Mouse (Mus musculus) B cell, adult 2 months (primary cell): ENCODE measurements around the gene Tac2.
"Not testable (repeated sequence)": the region's sequence is repeated elsewhere in the genome, so short reads cannot be mapped to it uniquely, and the experiment has no call there.

Source experiments
- DNase-seq, 2 experiments: peaks; one replicate each; pipeline ENCODE4 v3.0.0; 2022

Tac2 gene

DNA sequence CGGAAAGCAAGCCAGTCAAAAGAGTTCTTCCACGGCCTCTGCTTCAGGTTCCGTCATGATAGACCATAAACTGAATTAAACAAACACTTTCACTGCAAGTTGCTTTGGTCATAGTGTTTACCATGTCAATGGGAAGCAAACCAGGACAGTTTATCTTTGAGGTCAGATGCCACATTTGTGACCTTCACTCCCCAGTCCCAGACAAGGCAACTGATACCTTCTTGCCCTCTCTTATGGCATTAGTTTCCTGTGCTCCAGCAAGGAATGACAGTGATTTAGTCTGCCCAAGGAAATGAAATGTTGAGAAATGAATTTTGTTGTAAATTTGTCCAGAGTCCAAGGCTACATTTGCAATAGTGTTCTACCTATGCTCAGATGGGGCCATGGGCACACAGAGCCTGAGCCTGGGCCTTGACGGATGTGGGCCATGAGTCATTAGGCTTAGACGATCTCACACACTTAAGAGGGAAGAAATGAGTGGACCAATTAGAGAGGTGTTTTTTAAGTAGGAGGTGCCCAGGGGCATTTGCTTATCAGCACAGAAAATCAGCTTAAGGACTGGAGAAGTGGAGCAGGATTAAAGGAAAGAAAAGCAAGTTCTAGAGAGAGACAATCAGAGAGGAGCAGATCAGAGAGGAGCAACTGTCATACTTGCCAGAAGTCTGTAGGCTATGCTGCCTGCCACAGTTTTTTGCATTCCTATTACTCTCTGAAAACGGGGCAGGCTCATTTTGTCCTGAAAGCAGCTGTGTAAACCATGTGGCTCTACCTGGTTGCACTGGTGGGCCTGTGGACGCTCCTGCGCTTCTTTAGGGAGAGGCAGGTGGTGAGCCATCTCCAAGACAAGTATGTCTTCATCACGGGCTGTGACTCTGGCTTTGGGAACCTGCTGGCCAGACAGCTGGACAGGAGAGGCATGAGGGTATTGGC is 35.2 kb downstream of the Tac2 start, which contains the start of the genes Rdh1 and Rdh16f1:
Gene Rdh1, plus strand, starts transcription at position 541 of the 930 bp plus-strand sequence.
Gene Rdh16f1, plus strand, starts transcription at position 607 of the 930 bp plus-strand sequence.
- DNase-seq = no peak

DNA sequence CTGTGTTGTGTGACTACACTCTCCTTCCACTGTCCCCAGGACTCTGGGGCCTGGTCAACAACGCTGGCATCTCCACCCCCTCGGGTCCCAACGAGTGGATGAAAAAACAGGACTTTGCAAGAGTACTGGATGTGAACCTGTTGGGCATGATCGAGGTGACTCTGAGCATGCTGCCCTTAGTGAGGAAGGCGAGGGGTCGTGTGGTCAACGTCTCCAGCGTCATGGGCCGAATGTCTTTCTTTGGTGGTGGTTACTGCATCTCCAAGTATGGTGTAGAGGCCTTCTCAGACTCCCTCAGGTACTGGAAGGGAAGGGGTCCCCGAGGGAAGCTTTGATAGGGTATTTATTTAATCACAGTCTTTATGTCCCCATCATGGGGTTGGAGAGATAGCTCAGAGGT is 38.6 kb downstream of the Tac2 start:
- not testable (repeated sequence) for DNase-seq

- DNase-seq = no peak
Measured at GRCm38 (mm10) chr10:127763914-127764680, 39.8 kb downstream of the Tac2 start.

DNA sequence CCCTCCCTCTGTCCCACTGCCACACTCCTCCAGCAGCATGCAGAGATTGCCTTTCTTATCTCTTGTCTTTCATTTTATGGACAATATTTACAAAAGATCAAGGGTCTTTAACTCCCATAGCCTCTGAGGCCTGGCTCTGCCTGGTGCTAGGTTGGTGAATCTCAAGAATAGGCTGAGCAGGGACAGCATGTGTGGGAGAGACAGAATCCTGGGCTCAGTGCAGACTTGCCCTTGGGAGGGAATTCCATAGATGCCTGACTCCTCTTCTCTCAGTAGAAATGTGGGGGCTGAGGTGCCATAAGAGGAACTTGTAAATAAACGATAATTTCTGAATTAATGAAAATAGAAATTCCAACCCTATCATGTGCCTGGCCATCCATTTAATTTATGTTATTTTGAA is 42.3 kb downstream of the Tac2 start:
- DNase-seq = no peak

DNA sequence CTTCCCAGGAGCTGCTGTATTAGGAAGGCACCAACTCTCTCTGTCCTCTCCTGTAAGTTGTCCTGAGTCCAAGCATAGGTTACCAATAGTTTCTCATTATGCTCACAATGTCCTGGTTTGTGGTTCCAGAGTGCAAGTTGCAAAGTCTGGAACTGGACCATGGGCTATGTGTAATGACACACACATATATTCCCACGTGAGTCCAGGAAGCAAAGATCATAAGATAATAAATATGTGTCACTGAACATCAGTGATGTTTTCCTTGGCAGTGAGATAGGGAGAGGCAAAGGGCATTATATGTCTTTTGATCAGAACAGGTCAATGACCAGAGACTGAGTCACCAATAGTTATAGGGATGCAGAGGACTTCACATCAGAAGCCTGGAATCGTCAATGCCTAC is 51.7 kb downstream of the Tac2 start, which contains the start of gene Rdh9:
Gene Rdh9, plus strand, starts transcription at position 376 of the 400 bp plus-strand sequence.
- no peak for DNase-seq
